8 mouse cellular contexts compared by ENCODE assay signal in the genomic region with DNA sequence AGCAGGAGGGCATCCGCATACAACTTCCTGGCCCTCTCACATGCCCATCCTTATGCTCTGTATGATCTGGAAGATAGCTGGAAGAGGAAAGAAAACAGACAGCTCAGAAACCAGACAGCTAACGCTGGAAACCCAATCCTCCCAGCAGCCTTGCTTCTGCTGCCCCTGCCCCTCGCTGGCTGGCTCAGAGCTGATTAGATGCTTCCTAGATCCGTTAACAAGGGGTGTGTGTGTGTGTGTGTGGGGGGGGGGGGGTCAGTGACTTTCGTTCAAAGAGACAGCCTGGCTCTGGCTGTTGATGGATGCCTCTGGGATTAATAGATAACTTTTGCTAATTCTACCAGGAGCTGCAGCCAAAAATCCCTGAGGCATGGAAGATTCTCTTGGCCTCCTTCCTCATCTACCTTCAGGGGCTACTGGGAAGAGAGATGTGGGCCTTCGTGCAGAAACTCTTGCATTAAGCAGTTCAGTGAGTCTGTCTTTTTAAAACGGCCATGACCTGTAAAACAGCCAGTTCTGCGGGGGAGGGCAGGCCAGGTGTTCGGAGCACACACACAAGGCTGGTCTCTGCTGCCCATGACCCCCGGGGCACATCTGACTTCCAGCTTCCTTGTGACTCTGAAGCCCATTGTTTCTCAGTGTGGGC. TPM values are rescaled to one million over a fixed set of nuclear protein-coding genes. Genes with fewer than 3 reads are reported as not detected.
DNase-seq lines count a peak whose midpoint lies in the region; ATAC-seq lines count a peak whose summit lies in the region.

No protein-coding gene starts in this region.

- intact Hi-C loops in heart, postnatal 36 days (cut with DNase I), result no loop called here

- 19% methylated on average over 10 of the region's 10 CpGs for WGBS in heart, embryonic 13.5 days

- peak overlapping the region; percentile 77 for H3K27ac ChIP-seq in heart, embryonic 13.5 days (replicated peaks)

- H3K9me3 ChIP-seq in heart, embryonic 13.5 days, result no peaks in the 10 kb centered on the region

- H3K36me3 ChIP-seq in heart, embryonic 13.5 days, result no peaks in the 10 kb centered on the region

- H3K9ac ChIP-seq in heart, embryonic 13.5 days, result peak overlapping the region; percentile 76

- H3K4me2 ChIP-seq in heart, embryonic 13.5 days, result peak overlapping the region; percentile 74

- DNase-seq in heart, postnatal 36 days, result no peak
- DNase-seq in embryo, embryonic 9.5 days (ENCODE audit: extremely low spot score), result peak; percentile 58
- peak; percentile 85 for DNase-seq in kidney, adult 11 months
- DNase-seq in urinary bladder, postnatal 36 days (ENCODE audit: low spot score in 2 of 2), result no peak
- DNase-seq in layer of hippocampus, postnatal 25 days (ENCODE audit: extremely low spot score in 1 of 2, low spot score in 1 of 2), result no peak
- DNase-seq in cerebellum, adult 9-11 months, result no peak

- H3K4me3 ChIP-seq in heart, embryonic 13.5 days, result peak overlapping the region; percentile 43

- H3K4me1 ChIP-seq in heart, embryonic 13.5 days, result peaks cover 52% of the 10 kb centered on the region

- peak; percentile 22; the same call in 1 of the 2 replicates for ATAC-seq in heart, embryonic 13.5 days (ENCODE audit: extremely low read depth, insufficient number of reproducible peaks, low FRiP score, low TSS enrichment)
- ATAC-seq in megakaryocyte, adult 5-6 weeks (ENCODE audit: poor library complexity, severe bottlenecking), result peak; percentile 26; the same call in 1 of the 2 replicates

- H3K27me3 ChIP-seq in heart, embryonic 13.5 days (replicated peaks), result no peaks in the 10 kb centered on the region

RNA-seq across cellular contexts. Expression of gene Serp2, which starts 23.4 kb away (rescaled TPM):
- 12.2 and 13.6 TPM in 2 replicates for polyA plus RNA-seq in heart, embryonic 13.5 days (2015; fragmentation: Nextera tagmentation; extraction: Ambion mirVana)
- total RNA-seq in heart, postnatal 36 days (2021), result under 1 TPM; 0.64 to 0.92 TPM
- not detected in 2 replicates for total RNA-seq in megakaryocyte, adult 5-6 weeks (2015)
- total RNA-seq in megakaryocyte, adult 5-6 weeks (2017), result not detected in 2 replicates
- total RNA-seq in layer of hippocampus, postnatal 25 days (2021), result 100 to 1,000 TPM; 150 to 152 TPM

Comparison
In these comparisons a context has a peak if more than half of its experiments do, and no peak if none do; other contexts are left out.
1. DNase-seq: peak in embryo, embryonic 9.5 days (single experiment) and kidney, adult 11 months (single experiment); none in heart, postnatal 36 days (0 of 2), urinary bladder, postnatal 36 days (0 of 2), layer of hippocampus, postnatal 25 days (0 of 2) and cerebellum, adult 9-11 months (single experiment).
2. RNA of gene Serp2, which starts 23.4 kb away (total RNA-seq): 150 to 152 TPM in layer of hippocampus, postnatal 25 days; 0.64 to 0.92 TPM in heart, postnatal 36 days and not detected in megakaryocyte, adult 5-6 weeks; every median in the first group is over 10 times any median in the second.